Mouse (Mus musculus) brown adipose tissue, adult 24 weeks (tissue): ENCODE measurements around the gene Tchp. TPM values are rescaled to one million over a fixed set of nuclear protein-coding genes. Genes with fewer than 3 reads are reported as not detected.

Source experiments
- H3K27ac ChIP-seq: fragments of 200-500 bp; replicated peaks from 2 replicates; pipeline ENCODE4 v1.5.1; 2012; ENCODE audit warnings: low read depth, mild to moderate bottlenecking, low read length
- H3K4me1 ChIP-seq: fragments of 200-500 bp; 2 replicates; pipeline ENCODE4 v1.6.1; 2012; ENCODE audit warnings: low read length, mixed read lengths; ENCODE audit not compliant: control insufficient read depth, insufficient read depth, insufficient read length
- H3K4me3 ChIP-seq: fragments of 200-500 bp; 2 replicates; pipeline ENCODE4 v1.5.1; 2012; ENCODE audit warnings: low read depth, mild to moderate bottlenecking, low read length, moderate library complexity; ENCODE audit not compliant: insufficient read depth
- polyA plus RNA-seq: library from polyadenylated mRNA; stranded (reverse); fragments of >200 nt; gene quantifications from 2 replicates; pipeline ENCODE4 v1.2.4, GENCODE M21; 2012; ENCODE audit not compliant: missing spikeins, insufficient read depth, insufficient read length

The Tchp gene
- 1.5 and 4.4 TPM in 2 replicates for polyA plus RNA-seq

- peaks cover 5% of the 10 kb centered on the region; the same call in 1 of the 2 replicates for H3K4me1 ChIP-seq
- H3K4me3 ChIP-seq, result peak within 1 kb of the TSS; percentile 91
- no peak within 1 kb of the TSS for H3K27ac ChIP-seq
Observed at GRCm38 (mm10) chr5:114707265-114708068, at the start of gene Tchp. Gene Tchp, plus strand, starts transcription at chr5:114707760.

- no peak within 1 kb of the TSS for H3K27ac ChIP-seq
- peak within 1 kb of the TSS; percentile 62 for H3K4me3 ChIP-seq
- H3K4me1 ChIP-seq, result no peaks in the 10 kb centered on the region
Observed at GRCm38 (mm10) chr5:114658255-114658654, 49.3 kb upstream of the Tchp start, which contains the start of gene Trpv4. Gene Trpv4, minus strand, starts transcription at chr5:114658421.

GRCm38 (mm10) chr5:114661029-114661428, 46.5 kb upstream of the Tchp start:
- H3K27ac ChIP-seq, result peak overlapping the region; percentile 39

DNA sequence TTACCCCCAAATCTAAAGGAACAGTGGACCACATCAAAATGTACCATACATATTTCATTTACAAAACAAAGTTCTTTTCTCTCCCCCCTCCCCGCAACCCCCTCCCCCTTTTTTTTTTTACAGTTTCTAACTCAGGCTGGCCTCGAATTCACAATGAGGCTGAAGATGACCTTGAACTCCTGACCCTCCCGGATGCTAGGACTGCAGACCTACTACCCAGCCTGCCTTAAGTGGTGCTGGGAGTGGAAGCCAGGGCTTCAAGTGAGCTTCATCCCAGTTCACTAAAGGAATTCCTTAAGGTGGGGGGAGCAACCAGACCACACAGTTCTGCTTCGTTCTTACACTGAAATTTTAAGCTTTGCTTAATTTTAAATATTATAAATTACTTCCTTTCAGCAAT, 43.4 kb upstream of the Tchp start:
- no peak overlapping the region for H3K4me3 ChIP-seq
- peaks cover 2% of the 10 kb centered on the region; the same call in 1 of the 2 replicates for H3K4me1 ChIP-seq
- H3K27ac ChIP-seq, result no peak overlapping the region

More at GRCm38 (mm10) chr5:114661029-114661428, 46.5 kb upstream of the Tchp start:
- no peak overlapping the region for H3K4me3 ChIP-seq
- H3K4me1 ChIP-seq, result no peaks in the 10 kb centered on the region

DNA sequence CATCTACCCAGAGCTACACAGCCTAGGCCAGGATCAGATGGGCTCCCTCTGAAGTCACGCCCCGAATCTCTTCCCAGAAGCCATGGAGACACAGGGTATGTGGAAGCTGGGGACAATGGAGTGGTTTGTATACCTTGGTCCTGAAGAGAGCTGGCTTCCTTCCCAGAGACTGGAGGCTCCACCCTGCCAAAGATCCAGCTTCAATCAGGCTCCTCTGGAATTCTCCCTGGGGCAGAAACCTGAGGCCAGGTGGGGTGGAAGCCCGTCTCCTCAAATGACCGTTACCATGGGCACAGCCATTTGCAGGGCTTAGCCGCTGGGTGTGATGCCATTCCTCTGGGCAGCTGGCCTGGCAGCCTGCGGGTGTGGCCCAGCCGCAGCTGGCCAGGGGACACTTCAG, 42.8 kb upstream of the Tchp start:
- peaks cover 2% of the 10 kb centered on the region; the same call in 1 of the 2 replicates for H3K4me1 ChIP-seq
- H3K4me3 ChIP-seq, result no peak overlapping the region
- H3K27ac ChIP-seq, result no peak overlapping the region

DNA sequence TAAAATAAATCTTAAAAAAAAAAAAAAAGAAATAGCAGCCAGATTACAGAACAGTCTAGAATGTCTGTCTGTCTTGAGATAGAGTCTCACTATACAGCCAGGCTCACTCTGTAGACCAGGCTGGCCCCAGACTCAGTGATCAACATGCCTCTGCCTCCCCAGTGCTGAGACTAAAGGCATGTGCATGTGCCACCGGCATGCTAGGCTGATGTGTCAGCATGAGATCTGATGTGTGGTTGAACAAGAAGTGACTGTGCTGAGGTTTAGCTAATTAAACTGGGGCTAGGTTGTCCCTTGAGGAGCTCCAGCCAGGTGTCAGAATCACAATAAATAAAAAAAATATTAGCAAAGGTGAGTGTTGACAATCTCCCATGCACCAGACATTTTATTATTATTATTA, 40.9 kb upstream of the Tchp start:
- Histone ChIP-seq H3K4me1 (peaks cover 2% of the 10 kb centered on the region; the same call in 1 of the 2 replicates), H3K4me3 (no peak overlapping the region), H3K27ac (no peak overlapping the region)

DNA sequence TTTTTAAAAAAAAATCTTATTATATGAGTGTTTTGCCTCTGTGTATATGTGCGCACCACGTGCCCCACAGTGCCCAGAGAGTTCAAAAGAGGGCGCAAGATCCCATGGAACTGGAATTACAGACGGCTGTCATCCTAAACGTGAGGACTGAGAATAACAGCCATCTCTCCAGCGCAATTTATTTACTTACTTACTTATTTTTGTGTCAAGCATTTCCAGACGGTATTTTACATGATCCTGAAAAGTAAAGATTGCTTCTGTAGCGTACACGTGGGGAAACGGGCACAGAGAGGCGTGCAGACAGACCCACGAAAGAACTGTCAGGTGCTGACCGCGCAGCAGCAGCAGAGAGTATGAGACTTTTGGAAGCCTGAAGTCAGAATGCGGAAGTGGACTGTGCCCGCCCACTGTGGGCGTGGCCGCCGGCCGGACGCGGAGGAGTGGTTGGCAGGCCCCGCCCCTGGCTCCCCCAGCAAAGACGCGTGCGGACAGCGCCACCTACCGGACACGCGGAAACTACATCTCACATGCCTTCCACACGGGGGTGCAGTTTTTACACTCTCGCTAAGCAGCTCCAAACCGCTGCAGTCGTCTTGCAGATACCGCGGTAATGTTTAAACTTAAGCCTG, 40.2 kb upstream of the Tchp start:
- Histone ChIP-seq H3K4me3 (peak overlapping the region; percentile 54), H3K27ac (peak overlapping the region; percentile 26; the same call in 1 of the 2 replicates), H3K4me1 (peaks cover 2% of the 10 kb centered on the region; the same call in 1 of the 2 replicates)

- Histone ChIP-seq H3K4me3 (no peak overlapping the region), H3K27ac (no peak overlapping the region), H3K4me1 (peaks cover 2% of the 10 kb centered on the region; the same call in 1 of the 2 replicates)
Observed at GRCm38 (mm10) chr5:114669014-114669413, 38.5 kb upstream of the Tchp start.

DNA sequence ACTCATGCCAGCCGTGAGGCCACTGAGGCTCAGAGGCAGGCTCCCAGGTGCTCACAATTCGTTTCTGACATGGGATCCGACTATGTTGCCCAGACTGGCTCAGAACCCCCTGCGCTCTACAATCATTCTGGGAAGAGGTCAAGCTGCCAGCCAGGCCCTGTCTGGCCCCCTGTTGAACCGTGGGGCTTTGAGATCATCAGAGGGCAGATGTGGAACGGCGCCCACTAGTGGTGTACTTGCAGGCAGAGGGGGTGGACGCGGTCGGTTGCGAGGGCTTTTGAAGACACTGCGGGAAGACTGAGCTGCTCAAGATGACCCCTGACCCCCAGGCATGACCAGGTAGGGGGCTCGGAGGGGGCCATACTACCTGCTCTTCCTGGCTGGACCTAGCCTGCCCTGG, 34.4 kb upstream of the Tchp start:
- Histone ChIP-seq H3K4me1 (no peaks in the 10 kb centered on the region), H3K27ac (no peak overlapping the region), H3K4me3 (no peak overlapping the region)

GRCm38 (mm10) chr5:114674594-114674993, 33.0 kb upstream of the Tchp start:
- no peak overlapping the region for H3K27ac ChIP-seq
- H3K4me1 ChIP-seq, result no peaks in the 10 kb centered on the region
- H3K4me3 ChIP-seq, result no peak overlapping the region

- Histone ChIP-seq H3K4me3 (no peak overlapping the region), H3K27ac (peak overlapping the region; percentile 33; the same call in 1 of the 2 replicates), H3K4me1 (no peaks in the 10 kb centered on the region)
Observed at GRCm38 (mm10) chr5:114679841-114680591, 27.5 kb upstream of the Tchp start.

- Histone ChIP-seq H3K4me3 (no peak overlapping the region), H3K27ac (peak overlapping the region; percentile 33; the same call in 1 of the 2 replicates), H3K4me1 (no peaks in the 10 kb centered on the region)
Observed at GRCm38 (mm10) chr5:114680676-114681285, 26.8 kb upstream of the Tchp start.

GRCm38 (mm10) chr5:114681717-114682116, 25.8 kb upstream of the Tchp start:
- H3K4me3 ChIP-seq, result no peak overlapping the region
- 0 out of 2 replicates have a peak overlapping the region, but pooled peaks have one; percentile 39 for H3K27ac ChIP-seq
- H3K4me1 ChIP-seq, result no peaks in the 10 kb centered on the region

DNA sequence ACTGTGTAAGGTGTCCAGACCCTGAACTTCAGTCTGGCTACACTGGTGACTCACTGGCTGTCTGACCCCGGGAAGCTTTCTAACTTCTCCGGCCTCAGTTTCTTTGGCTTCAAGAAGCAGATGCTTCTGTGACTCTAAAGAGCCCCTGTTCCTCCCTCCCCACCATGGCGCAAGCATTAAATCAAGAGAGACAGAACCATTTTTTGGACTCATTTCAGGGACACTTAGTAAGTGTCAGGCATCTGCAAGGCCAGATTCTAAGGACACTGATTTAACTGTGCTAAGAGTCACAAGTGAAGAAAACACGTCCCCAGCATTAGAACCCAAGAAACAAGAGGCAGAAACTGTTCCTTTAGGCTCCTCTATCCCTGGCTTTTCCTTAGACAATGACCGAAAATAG, 21.6 kb upstream of the Tchp start:
- Histone ChIP-seq H3K4me3 (no peak overlapping the region), H3K27ac (no peak overlapping the region), H3K4me1 (no peaks in the 10 kb centered on the region; the same call in 1 of the 2 replicates)
